Mouse (Mus musculus) pancreas, adult 10 weeks (tissue): ENCODE data around the gene Olfr1218. TPM values are rescaled to one million over a fixed set of nuclear protein-coding genes. Genes with fewer than 3 reads are reported as not detected.

Source experiments
- polyA plus RNA-seq: library from polyadenylated mRNA; stranded (reverse); fragments of 350-450 nt; fragmentation: Illumina TruSeq; extraction: RNeasy Lipid Tissue Mini Kit (QIAGEN cat#74804); gene quantifications from one replicate; pipeline ENCODE4 v1.2.3, GENCODE M21; 2015; ENCODE audit warnings: low read depth, low replicate concordance; ENCODE audit not compliant: insufficient read depth

Olfr1218 gene
- polyA plus RNA-seq, result not detected

DNA sequence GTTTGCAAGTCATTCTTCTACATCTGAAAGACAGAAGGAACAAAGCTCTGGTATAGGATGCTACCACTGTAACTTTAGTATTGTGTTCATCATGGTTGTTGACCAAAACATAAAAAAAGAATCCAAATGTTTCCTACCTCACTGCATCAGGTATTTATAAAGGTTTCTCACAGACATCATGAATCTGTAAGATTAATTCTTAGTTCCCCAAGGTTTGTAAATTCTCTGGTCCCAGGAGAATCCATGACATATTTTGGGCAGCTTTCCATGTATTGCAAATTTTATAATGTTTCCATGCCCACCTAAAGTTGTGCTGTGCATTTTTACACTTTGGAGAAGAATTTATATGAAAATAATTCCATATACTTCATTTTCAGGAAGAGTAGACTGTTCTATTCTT is at the start of gene Olfr1218:
Gene Olfr1218, minus strand, starts transcription at position 101 of the 400 bp plus-strand sequence.

DNA sequence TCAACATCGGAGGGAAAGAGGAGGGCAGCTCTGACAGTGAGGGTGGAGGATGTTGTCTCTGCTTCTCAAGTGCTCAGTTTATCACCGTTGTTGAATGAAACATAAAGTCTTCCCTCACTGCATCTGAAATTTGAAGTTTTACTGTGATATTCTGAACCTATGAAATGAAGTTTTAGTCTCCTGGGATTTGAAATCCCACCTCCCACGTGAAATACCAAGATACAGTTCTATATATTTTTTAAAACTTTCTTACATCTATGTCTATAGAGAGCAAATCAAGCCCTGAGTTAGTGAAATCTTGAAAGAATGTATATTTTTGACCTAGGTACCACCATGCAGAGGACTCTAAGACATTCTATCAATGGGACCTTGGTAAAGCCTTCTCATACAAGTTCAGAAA is 45.7 kb upstream of the Olfr1218 start, which contains the start of gene Olfr1220:
Gene Olfr1220, minus strand, starts transcription at position 101 of the 400 bp plus-strand sequence.

DNA sequence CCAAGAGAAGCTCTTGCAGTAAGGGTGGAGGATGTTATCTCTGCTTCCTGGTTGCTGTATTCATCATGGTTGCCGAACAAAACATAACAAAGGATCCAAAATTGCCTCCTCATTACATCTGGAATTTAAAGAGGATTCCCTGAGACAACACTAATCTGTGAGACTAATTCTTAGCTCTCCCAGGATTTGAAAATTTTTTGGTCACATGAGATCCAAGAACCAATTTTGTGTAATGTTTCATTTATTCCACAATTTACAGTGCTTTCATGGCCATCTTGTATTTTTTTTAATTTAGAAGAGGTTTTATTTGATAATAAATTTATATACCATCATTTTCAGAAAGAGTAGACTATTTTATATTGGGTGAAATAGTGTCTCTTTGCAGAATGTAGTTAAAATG is 22.4 kb upstream of the Olfr1218 start, which contains the start of gene Olfr1219:
Gene Olfr1219, minus strand, starts transcription at position 101 of the 400 bp plus-strand sequence.

DNA sequence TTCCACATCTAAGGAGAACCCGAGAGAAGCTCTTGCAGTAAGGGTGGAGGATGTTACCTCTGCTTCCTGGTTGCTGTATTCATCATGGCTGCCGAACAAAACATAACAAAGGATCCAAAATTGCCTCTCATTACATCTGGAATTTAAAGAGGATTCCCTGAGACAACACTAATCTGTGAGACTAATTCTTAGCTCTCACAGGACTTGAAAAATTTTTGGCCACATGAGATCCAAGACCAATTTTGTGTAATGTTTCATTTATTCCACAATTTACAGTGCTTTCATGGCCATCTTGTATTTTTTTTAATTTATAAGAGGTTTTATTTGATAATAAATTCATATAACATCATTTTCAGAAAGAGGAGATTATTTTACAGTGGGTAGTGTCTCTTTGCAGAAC is 29.0 kb downstream of the Olfr1218 start, which contains the start of gene Olfr1217:
Gene Olfr1217, minus strand, starts transcription at position 101 of the 400 bp plus-strand sequence.

DNA sequence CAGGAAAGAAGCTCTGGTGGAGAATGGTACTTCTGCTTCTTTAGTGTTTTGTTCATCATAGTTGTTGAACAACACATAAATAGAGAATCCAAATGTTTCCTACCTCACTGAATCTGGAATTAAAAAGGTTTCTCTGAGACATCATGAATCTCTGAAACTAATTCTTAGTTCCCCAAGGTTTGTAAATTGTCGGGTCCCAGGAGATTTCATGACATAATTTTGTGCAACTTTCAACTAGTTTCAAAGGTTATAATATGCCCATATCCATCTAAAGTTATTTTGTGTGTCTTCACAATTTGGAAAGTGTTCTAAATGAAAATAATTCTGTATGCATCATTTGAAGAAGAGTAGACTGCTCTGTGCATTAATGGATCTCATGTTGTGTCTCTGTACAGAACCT is 42.7 kb downstream of the Olfr1218 start, which contains the start of gene Olfr1216:
Gene Olfr1216, minus strand, starts transcription at position 101 of the 400 bp plus-strand sequence.

DNA sequence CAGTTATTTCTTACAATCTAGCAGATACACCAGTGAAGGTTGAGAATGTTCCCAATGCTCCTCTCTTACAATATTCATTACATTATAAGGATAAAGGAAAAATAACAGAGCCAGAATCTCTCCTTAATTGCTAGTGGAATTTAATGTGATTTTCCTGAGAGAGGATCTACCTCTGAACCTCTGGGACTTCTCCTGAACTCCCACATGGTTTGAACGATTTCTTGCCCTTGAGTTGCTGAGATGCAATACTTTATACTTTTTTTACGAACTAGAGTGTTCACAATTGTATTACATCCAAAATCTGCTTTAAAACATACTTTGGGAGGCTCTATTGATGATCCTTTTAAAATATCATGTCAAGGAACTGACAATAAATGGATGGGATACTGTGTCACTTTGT is 54.1 kb downstream of the Olfr1218 start, which contains the start of gene Olfr1215:
Gene Olfr1215, minus strand, starts transcription at position 101 of the 400 bp plus-strand sequence.

Other genes with a start within 250 kb of the Olfr1218 start
- gene Olfr1202, start 246.7 kb downstream of the Olfr1218 start, polyA plus RNA-seq, result not detected
- gene Olfr1205, start 231.4 kb downstream of the Olfr1218 start, polyA plus RNA-seq, result not detected
- not detected for gene Olfr1204, start 211.9 kb downstream of the Olfr1218 start, polyA plus RNA-seq
- gene Olfr1206, start 198.0 kb downstream of the Olfr1218 start, polyA plus RNA-seq, result not detected
- gene Olfr1208, start 158.9 kb downstream of the Olfr1218 start, polyA plus RNA-seq, result not detected
- not detected for gene Olfr1209, start 146.0 kb downstream of the Olfr1218 start, polyA plus RNA-seq
- not detected for gene Olfr1211, start 123.1 kb downstream of the Olfr1218 start, polyA plus RNA-seq
- gene Olfr1212, start 107.2 kb downstream of the Olfr1218 start, polyA plus RNA-seq, result not detected
- gene Gm13762, start 80.9 kb downstream of the Olfr1218 start, polyA plus RNA-seq, result not detected
- not detected for gene Olfr1214, start 68.5 kb downstream of the Olfr1218 start, polyA plus RNA-seq
- not detected for gene Olfr1215, start 54.2 kb downstream of the Olfr1218 start, polyA plus RNA-seq
- not detected for gene Olfr1216, start 42.8 kb downstream of the Olfr1218 start, polyA plus RNA-seq
- gene Olfr1217, start 29.1 kb downstream of the Olfr1218 start, polyA plus RNA-seq, result not detected
- not detected for gene Olfr1219, start 22.3 kb upstream of the Olfr1218 start, polyA plus RNA-seq
- gene Olfr1220, start 45.6 kb upstream of the Olfr1218 start, polyA plus RNA-seq, result not detected
- not detected for gene Olfr1221, start 56.1 kb upstream of the Olfr1218 start, polyA plus RNA-seq
- not detected for gene Olfr1222, start 71.9 kb upstream of the Olfr1218 start, polyA plus RNA-seq
- gene Olfr1223, start 90.4 kb upstream of the Olfr1218 start, polyA plus RNA-seq, result not detected
- gene Olfr1224-ps1, start 102.9 kb upstream of the Olfr1218 start, polyA plus RNA-seq, result not detected
- not detected for gene Olfr1225, start 113.5 kb upstream of the Olfr1218 start, polyA plus RNA-seq
- not detected for gene Olfr1226, start 138.9 kb upstream of the Olfr1218 start, polyA plus RNA-seq
- gene Olfr1228, start 192.9 kb upstream of the Olfr1218 start, polyA plus RNA-seq, result not detected
- not detected for gene Olfr1229, start 226.8 kb upstream of the Olfr1218 start, polyA plus RNA-seq
- gene Olfr1230, start 236.1 kb upstream of the Olfr1218 start, polyA plus RNA-seq, result not detected
- not detected for gene Olfr1231, start 245.9 kb upstream of the Olfr1218 start, polyA plus RNA-seq